Mouse (Mus musculus) bone marrow, adult 2 months (tissue): ENCODE data around the gene Acaca. TPM values are rescaled to one million over a fixed set of nuclear protein-coding genes. Genes with fewer than 3 reads are reported as not detected.
A peak's percentile ranks its signal among the peaks of the same experiment; 100 is the strongest.

Experiments
- H3K27ac ChIP-seq: fragments of 200-500 bp; 2 replicates; pipeline ENCODE4 v1.5.1; 2012; ENCODE audit warnings: low read depth, mild to moderate bottlenecking, control low read depth, inconsistent platforms, low read length; ENCODE audit not compliant: control insufficient read depth, poor library complexity, insufficient read depth
- H3K4me1 ChIP-seq: fragments of 200-500 bp; 2 replicates; pipeline ENCODE4 v1.6.1; 2011; ENCODE audit warnings: low read length; ENCODE audit not compliant: control insufficient read depth, insufficient read depth
- H3K4me3 ChIP-seq: fragments of 200-500 bp; replicated peaks from 2 replicates; pipeline ENCODE3; 2011; ENCODE audit warnings: mild to moderate bottlenecking, low read depth, low read length, control low read depth; ENCODE audit not compliant: control insufficient read depth
- CTCF ChIP-seq: fragments of 200-500 bp; IDR thresholded peaks from 2 replicates; pipeline ENCODE4 v1.5.1; 2011; ENCODE audit warnings: low read length, control low read depth; ENCODE audit not compliant: control insufficient read depth, insufficient read depth
- POLR2A ChIP-seq: fragments of 200-500 bp; IDR thresholded peaks from 2 replicates; pipeline ENCODE4 v1.6.1; 2011; ENCODE audit warnings: low read depth, mild to moderate bottlenecking, control low read depth, low read length, borderline replicate concordance; ENCODE audit not compliant: control insufficient read depth
- WGBS: fragments of 180-500 bp; shearing (Covaris S2); methylation state at CpG from one replicate; pipeline ENCODE4 v1.1.7; 2018; 5-methylcytosine and 5-hydroxymethylcytosine counted together
- polyA plus RNA-seq: library from polyadenylated mRNA; stranded (reverse); fragments of >200 nt; gene quantifications from 2 replicates; pipeline ENCODE4 v1.2.4, GENCODE M21; 2011; ENCODE audit warnings: low replicate concordance; ENCODE audit not compliant: missing spikeins, insufficient read depth, insufficient read length

Acaca gene
- polyA plus RNA-seq, 1 experiment: 5.5 TPM

DNA sequence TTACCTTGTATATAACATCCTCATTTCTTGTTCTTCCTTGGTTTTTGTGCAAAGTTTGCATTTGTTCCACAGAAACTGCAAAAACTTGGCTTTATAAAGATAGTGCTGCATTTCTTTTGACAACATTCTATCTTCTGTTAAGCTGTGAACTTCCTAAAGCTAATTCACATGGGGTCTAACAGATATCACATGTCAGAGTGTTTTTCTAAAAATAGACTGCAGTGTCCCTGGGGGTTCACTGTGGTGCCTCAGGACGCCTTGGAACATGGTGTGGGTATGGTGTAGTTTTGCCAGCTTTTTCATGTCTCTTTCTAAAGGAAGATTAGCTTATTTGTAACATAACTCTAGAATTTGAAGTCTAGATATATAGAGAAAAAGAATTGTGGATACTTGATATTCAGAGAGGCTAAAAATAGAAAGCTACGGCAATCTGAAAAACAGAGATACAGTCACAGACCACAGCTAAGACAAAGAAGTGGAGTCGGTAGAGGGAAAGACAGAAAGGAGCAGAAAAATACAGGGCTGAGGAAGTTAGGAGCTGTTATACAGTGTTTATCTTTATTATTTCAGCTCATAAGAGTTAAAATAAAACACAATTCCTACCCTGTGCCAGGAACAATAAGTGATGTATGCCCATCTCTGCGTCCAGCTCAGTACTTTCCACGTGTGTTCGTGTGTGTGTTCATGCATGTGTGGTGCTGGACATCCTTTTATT is 215.2 kb downstream of the Acaca start:
- TF ChIP-seq CTCF (no peak), POLR2A (no peak)
- 67% methylated on average over 6 of the region's 6 CpGs for WGBS
- H3K4me1 ChIP-seq: no peaks in the 10 kb centered on the region; the same call in 1 of the 2 replicates
- no peak overlapping the region for H3K27ac ChIP-seq
- H3K4me3 ChIP-seq: no peak overlapping the region

DNA sequence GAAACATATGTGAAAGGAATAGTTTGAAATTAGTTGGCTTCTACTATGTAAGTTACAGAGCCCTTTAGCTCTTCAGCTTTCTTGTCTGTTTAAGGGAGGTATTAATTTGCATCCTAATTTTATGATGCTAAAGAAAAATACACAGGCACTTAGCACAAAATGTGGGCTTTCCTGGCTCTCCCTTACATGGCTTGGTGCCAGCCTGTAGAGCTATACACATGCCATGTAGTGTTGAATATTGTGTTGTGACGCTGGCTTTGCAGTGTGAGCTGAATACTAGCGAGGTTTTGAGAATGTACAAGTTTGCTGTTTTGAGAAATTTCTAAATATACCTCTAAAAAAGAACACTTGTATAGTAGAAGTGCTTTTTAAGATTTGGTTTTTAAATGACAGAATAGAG is 218.3 kb downstream of the Acaca start:
- TF ChIP-seq POLR2A: no peak
- no peak for TF ChIP-seq CTCF
- H3K4me1 ChIP-seq: peaks cover 2% of the 10 kb centered on the region; the same call in 1 of the 2 replicates
- H3K27ac ChIP-seq: no peak overlapping the region
- no peak overlapping the region for H3K4me3 ChIP-seq
- WGBS: 80% methylated on average over 2 of the region's 2 CpGs

DNA sequence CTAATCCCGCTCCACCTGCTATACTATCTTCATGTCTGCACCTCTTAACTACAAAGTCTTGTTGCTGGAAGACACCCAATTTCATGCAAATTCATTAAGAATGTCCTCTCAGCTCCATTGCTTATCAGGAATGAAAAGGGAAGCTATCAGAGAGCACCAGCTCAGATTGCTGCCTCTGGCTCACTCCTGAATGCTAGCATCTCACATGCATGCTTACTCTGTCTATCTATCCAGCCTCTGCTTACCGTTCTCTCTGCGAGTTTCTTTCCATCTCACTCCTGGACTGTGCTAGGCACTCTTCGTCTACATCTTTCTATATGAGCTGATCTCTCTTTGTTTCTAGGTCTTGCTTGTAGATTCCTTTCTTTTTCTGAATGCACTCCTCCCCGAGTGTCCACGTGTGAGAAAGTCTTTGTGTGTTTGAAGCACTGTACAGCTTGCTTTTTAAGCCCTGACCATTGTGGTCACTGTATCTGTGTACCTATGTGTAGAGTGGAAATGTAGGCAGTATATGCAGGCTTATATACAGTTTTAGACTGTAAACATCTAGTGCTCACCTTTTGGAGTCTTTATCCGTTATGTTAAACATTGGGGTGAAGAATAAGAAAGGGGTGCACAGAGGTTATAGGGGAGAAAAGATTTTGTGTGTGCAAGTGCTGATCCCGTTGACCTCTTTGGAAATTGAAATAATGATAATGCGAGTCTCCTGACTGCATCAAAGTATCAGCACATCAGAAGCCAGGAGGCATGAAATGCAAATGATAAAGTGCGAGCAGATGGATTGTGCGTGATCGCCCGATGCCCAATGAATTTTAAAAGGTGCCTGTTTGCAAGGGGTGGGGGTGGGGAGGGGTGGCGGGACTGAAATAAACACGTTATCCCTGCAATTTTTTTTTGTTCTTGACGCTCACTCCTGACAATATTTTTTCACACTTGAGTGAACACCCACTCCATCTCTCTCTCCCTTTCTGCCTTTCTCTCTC is 219.7 kb downstream of the Acaca start:
- WGBS: 85% methylated on average over 16 of the region's 16 CpGs
- no peak overlapping the region for H3K4me3 ChIP-seq
- no peak for TF ChIP-seq POLR2A
- TF ChIP-seq CTCF: no peak

DNA sequence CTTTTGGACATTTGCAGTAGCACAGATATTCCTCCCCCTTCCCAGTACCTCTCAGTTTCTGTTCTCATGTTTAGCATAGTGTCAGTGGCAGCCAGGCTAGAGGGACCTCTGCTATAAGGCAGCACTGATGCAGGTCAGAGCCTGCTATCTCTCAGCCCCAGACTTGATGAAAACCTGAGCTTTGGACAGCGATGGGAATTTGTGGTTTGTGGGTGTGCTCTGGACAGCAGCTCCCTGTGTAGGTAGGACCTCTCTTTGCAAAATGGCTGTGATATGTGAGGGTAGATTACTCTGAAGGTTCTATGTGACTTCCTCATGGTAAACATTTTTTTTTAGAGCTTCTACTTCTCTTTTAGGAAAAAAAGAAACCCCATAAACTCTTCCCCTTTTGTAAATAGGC is 221.7 kb downstream of the Acaca start:
- Histone ChIP-seq H3K4me1 (peaks cover 2% of the 10 kb centered on the region; the same call in 1 of the 2 replicates), H3K4me3 (no peak overlapping the region), H3K27ac (peak overlapping the region; percentile 57)
- no peak for TF ChIP-seq POLR2A
- TF ChIP-seq CTCF: no peak
- WGBS: 3% methylated on average over 1 of the region's 1 CpGs

More for the DNA sequence above, 219.7 kb downstream of the Acaca start:
- no peak overlapping the region for H3K27ac ChIP-seq
- peaks cover 2% of the 10 kb centered on the region; the same call in 1 of the 2 replicates for H3K4me1 ChIP-seq

DNA sequence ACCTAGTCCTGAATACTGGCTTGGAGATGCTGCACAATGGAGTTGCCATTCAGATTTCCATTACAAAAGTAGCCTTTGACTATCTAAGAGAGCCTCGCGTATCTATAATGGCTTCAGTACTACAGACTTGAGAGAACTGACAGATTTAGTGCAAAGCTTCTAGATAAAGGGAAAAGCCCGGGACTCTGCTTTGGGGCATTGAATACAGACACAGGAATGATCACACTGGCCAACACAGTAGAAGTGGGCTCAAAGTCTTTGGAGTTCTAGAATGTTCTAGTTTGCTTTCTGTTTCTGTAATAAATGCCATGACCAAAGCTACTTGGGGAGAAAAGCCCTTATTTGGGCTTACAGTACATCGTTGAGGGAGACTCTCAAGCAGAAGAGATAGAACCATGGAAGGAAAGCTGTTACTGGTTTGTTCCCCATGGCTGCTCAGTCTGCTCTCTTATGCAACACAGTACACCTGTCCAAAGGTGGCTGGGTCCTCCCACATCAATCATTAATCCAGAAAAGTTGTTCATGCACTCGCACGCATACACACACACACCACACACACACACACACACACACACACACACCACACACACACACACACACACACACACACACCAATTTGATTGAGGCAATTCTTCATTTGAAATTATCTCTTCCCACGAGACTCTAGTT is 223.7 kb downstream of the Acaca start:
- no peak overlapping the region for H3K27ac ChIP-seq
- no peak overlapping the region for H3K4me3 ChIP-seq
- TF ChIP-seq CTCF (no peak), POLR2A (no peak)
- H3K4me1 ChIP-seq: peaks cover 2% of the 10 kb centered on the region; the same call in 1 of the 2 replicates
- 84% methylated on average over 7 of the region's 7 CpGs for WGBS

DNA sequence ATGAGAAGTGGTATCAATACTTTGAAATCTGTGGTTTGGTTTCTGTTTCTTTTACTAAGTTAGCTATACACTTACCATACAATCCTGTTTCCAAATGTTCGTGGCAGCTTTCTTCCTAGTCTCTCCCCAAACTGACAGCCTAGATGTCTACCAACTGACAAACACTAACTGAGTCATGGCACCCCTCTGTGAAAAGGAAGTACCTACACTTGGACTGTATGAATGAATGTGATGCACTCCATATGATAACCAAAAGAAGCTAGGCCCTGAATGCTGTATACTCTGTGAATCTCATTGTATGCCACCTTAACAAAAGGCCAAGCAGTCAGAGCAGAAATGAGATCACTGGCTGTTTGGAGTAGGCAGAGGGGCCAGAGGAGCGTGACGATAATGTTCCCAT is 227.8 kb downstream of the Acaca start:
- WGBS: 82% methylated on average over 3 of the region's 3 CpGs
- Histone ChIP-seq H3K4me1 (no peaks in the 10 kb centered on the region), H3K4me3 (no peak overlapping the region), H3K27ac (no peak overlapping the region)
- no peak for TF ChIP-seq POLR2A
- no peak for TF ChIP-seq CTCF

DNA sequence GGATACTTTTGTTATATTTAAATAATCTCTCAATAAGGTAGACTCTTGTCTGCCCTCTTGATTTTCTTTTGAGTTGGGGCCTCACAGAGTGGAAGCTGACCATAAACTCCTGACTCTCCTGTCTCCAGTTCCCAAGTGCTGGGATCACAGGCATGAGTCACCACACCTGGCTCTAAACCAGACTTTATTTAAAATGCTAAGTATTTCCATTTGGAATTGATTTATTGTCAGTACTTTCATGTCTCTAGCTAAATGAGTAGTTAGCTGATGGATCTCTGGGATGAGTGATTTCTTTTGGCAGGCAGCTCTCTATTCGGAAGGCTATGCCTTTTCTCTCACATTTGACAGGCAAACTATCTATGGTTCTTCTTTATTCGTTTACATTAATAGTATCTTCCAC is 228.3 kb downstream of the Acaca start:
- 83% methylated on average over 2 of the region's 2 CpGs for WGBS
- no peak for TF ChIP-seq CTCF
- TF ChIP-seq POLR2A: no peak
- H3K27ac ChIP-seq: no peak overlapping the region
- H3K4me1 ChIP-seq: no peaks in the 10 kb centered on the region
- H3K4me3 ChIP-seq: no peak overlapping the region

DNA sequence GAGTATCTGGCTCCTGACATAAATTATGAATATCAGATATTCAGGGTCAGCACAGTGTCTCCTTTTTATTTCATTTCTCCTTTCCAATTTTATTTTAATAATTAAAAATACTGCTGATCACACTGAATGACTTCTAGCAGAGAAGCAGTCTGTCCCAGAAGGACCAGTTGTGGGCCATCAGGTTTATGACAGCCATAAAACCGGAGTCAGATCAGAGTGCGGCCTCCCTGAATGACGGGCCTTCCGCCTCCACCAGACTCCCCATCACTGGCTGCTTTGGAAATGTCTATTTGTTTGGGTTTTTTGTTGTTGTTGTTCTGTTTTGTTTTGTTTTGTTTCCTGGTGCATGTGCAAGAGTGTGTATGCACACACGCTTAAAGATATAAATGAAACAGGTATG is 232.1 kb downstream of the Acaca start:
- H3K27ac ChIP-seq: no peak overlapping the region
- H3K4me1 ChIP-seq: no peaks in the 10 kb centered on the region
- 94% methylated on average over 5 of the region's 5 CpGs for WGBS
- no peak overlapping the region for H3K4me3 ChIP-seq
- TF ChIP-seq POLR2A (no peak), CTCF (no peak)
